Mouse (Mus musculus): ENCODE measurements around the gene Gfi1b. TPM values are rescaled to one million over a fixed set of nuclear protein-coding genes. Genes with fewer than 3 reads are reported as not detected.

Gene Gfi1b
- polyA plus RNA-seq, 1 experiment from 2014 or later: not detected

DNA sequence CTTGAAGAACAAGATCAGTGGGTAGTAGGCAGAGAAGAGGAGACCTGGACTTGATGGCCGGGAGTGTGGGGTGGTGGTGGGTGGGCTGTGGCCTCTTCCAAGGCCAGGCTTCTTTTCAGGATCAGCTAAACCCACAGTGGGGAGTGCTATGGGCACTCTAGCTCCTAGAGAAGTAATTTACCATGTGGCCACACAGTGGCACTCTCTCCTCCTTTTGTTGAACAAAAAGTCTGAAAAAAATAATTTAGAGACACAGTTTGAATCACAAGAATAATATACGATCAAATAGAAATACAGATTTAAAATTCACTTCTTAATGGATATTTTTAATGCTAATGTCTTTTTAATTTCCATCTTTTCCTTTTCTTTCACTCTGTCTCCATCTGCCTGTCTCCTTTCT is 6.3 kb upstream of the Gfi1b start:
- ATAC-seq (ENCODE audit: low FRiP score) (no peak), DNase-seq (ENCODE audit: low spot score) (no peak)
- Histone ChIP-seq H3K4me2 (replicated peaks) (no peak overlapping the region), H3K4me1 (replicated peaks; ENCODE audit: control insufficient read depth, insufficient read depth, low read length) (no peaks in the 10 kb centered on the region), H3K4me3 (replicated peaks; ENCODE audit: low read length) (no peak overlapping the region), H3K27ac (no peak overlapping the region), H3K9ac (no peak overlapping the region), H3K9me3 (ENCODE audit: control insufficient read depth, low read length) (no peaks in the 10 kb centered on the region), H3K27me3 (ENCODE audit: control insufficient read depth, insufficient read depth, low read length) (no peaks in the 10 kb centered on the region), H3K36me3 (replicated peaks; ENCODE audit: control insufficient read depth, insufficient read depth) (no peaks in the 10 kb centered on the region)
- 59% methylated on average over 2 of the region's 2 CpGs for WGBS

DNA sequence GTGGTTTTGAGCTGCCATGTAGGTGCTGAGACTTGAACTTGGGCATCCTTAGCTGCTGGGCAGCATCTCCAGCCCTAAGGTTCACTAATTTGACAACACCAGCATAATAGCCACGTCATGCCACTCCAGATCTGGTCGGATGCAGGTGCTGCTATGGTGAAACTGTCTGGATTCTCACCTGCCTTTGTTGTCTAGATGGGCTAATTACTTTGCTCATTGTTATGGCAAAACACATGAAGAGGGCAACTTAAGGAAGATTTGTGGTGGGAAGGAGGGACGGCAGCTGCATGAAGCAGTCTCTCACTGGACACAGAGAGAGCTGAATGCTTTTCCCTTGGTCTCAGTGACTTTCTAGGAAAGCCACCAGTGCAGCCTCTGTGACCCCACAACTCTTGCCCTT is 4.3 kb upstream of the Gfi1b start:
- ATAC-seq (ENCODE audit: low FRiP score): no peak
- 79% methylated on average over 3 of the region's 3 CpGs for WGBS
- H3K9ac ChIP-seq: no peak overlapping the region
- no peak overlapping the region for H3K4me2 ChIP-seq (replicated peaks)
- DNase-seq (ENCODE audit: low spot score): no peak
- H3K9me3 ChIP-seq (ENCODE audit: control insufficient read depth, low read length): no peaks in the 10 kb centered on the region
- H3K4me1 ChIP-seq (replicated peaks; ENCODE audit: control insufficient read depth, insufficient read depth, low read length): no peaks in the 10 kb centered on the region
- H3K4me3 ChIP-seq (replicated peaks; ENCODE audit: low read length): no peak overlapping the region
- peaks cover 19% of the 10 kb centered on the region for H3K27me3 ChIP-seq (ENCODE audit: control insufficient read depth, insufficient read depth, low read length)
- H3K36me3 ChIP-seq (replicated peaks; ENCODE audit: control insufficient read depth, insufficient read depth): no peaks in the 10 kb centered on the region
- no peak overlapping the region for H3K27ac ChIP-seq

DNA sequence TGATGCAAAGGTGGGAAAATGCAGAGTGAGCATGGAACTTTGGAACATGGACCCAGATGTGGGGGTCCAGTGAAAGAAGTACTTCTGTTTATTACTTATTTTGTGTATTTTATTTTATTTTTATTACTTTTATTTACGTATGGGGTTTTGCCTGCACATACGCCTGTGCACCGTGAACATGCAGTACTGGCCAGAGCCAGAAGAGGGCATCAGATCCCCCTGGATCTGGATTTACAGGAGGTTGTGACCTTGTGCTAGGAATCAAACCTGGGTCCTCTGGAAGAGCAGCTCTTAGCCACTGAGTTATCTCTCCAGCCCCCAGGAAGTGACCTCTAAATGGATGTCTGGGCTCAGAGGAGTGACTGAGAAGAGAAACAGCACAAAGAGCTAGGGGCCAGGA is 3.1 kb upstream of the Gfi1b start:
- peaks cover 24% of the 10 kb centered on the region for H3K27me3 ChIP-seq (ENCODE audit: control insufficient read depth, insufficient read depth, low read length)
- no peaks in the 10 kb centered on the region for H3K9me3 ChIP-seq (ENCODE audit: control insufficient read depth, low read length)
- no peak overlapping the region for H3K4me2 ChIP-seq (replicated peaks)
- H3K4me3 ChIP-seq (replicated peaks; ENCODE audit: low read length): no peak overlapping the region
- H3K9ac ChIP-seq: no peak overlapping the region
- H3K27ac ChIP-seq: no peak overlapping the region
- no peaks in the 10 kb centered on the region for H3K4me1 ChIP-seq (replicated peaks; ENCODE audit: control insufficient read depth, insufficient read depth, low read length)
- 82% methylated on average over 3 of the region's 3 CpGs for WGBS
- ATAC-seq (ENCODE audit: low FRiP score): no peak
- no peak for DNase-seq (ENCODE audit: low spot score)
- H3K36me3 ChIP-seq (replicated peaks; ENCODE audit: control insufficient read depth, insufficient read depth): no peaks in the 10 kb centered on the region

DNA sequence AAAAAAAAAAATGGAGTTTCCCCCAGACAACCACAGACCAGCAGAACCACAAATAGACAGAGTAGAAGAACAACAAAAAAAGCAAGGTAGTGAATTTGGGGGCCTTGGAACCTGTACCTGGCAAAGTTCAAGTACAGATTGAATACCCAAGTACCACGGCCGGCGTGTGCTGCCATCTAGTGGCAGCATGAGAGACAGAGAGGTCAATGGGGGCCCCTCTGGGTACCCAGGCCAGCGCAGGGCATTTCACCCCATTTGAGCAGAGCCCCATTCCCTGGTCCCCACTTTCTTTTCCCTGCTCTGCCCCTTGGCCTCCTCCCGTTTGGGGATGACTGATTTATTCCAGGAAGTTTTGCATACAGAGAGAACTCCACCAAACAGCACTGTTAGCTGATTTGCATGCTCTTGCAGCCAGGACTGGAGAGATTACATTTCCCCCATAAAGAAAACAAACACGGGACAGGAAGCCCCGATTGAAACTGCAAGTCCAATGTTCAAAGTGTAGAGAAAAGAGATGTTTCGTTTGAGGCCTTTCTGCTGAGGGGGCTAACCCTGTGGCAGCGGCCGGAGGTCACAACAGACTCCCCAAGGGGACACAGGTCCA is 841 bp upstream of the Gfi1b start:
- no peaks in the 10 kb centered on the region for H3K4me1 ChIP-seq (replicated peaks; ENCODE audit: control insufficient read depth, insufficient read depth, low read length)
- no peak overlapping the region for H3K27ac ChIP-seq
- DNase-seq (ENCODE audit: low spot score) (peak; percentile 56), ATAC-seq (ENCODE audit: low FRiP score) (no peak)
- no peaks in the 10 kb centered on the region for H3K36me3 ChIP-seq (replicated peaks; ENCODE audit: control insufficient read depth, insufficient read depth)
- WGBS: 20% methylated on average over 10 of the region's 10 CpGs
- no peak overlapping the region for H3K4me3 ChIP-seq (replicated peaks; ENCODE audit: low read length)
- no peak overlapping the region for H3K4me2 ChIP-seq (replicated peaks)
- no peaks in the 10 kb centered on the region for H3K9me3 ChIP-seq (ENCODE audit: control insufficient read depth, low read length)
- peaks cover 24% of the 10 kb centered on the region for H3K27me3 ChIP-seq (ENCODE audit: control insufficient read depth, insufficient read depth, low read length)
- H3K9ac ChIP-seq: no peak overlapping the region

DNA sequence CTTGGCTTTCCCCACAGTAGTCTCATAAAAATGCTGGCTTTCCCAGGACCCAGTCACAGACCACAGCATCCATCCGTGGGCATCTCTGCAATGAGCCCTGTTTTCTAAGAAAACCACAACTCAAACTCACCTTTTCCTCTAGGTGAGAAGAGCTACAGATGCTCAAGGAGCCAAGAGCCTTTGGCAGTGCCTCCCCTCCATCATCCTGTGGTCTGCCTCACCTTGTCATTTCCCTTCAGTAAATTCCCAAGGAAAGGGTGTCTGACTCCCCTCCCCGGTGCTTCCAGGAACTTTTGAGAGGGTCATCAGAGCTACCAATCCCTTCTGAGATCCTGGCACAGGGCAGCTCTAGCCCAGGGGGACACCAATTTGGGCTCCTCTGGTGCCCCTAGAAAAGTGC is 671 bp downstream of the Gfi1b start:
- no peaks in the 10 kb centered on the region for H3K9me3 ChIP-seq (ENCODE audit: control insufficient read depth, low read length)
- no peak overlapping the region for H3K9ac ChIP-seq
- ATAC-seq (ENCODE audit: low FRiP score) (no peak), DNase-seq (ENCODE audit: low spot score) (no peak)
- WGBS: 29% methylated on average over 2 of the region's 2 CpGs
- H3K36me3 ChIP-seq (replicated peaks; ENCODE audit: control insufficient read depth, insufficient read depth): no peaks in the 10 kb centered on the region
- peaks cover 24% of the 10 kb centered on the region for H3K27me3 ChIP-seq (ENCODE audit: control insufficient read depth, insufficient read depth, low read length)
- H3K4me3 ChIP-seq (replicated peaks; ENCODE audit: low read length): no peak overlapping the region
- H3K4me2 ChIP-seq (replicated peaks): no peak overlapping the region
- no peaks in the 10 kb centered on the region for H3K4me1 ChIP-seq (replicated peaks; ENCODE audit: control insufficient read depth, insufficient read depth, low read length)
- no peak overlapping the region for H3K27ac ChIP-seq

- no peaks in the 10 kb centered on the region for H3K4me1 ChIP-seq (replicated peaks; ENCODE audit: control insufficient read depth, insufficient read depth, low read length)
- H3K9ac ChIP-seq: no peak overlapping the region
- H3K9me3 ChIP-seq (ENCODE audit: control insufficient read depth, low read length): no peaks in the 10 kb centered on the region
- no peak overlapping the region for H3K4me2 ChIP-seq (replicated peaks)
- 62% methylated on average over 10 of the region's 10 CpGs for WGBS
- no peak for DNase-seq (ENCODE audit: low spot score)
- peaks cover 24% of the 10 kb centered on the region for H3K27me3 ChIP-seq (ENCODE audit: control insufficient read depth, insufficient read depth, low read length)
- no peak for ATAC-seq (ENCODE audit: low FRiP score)
- H3K36me3 ChIP-seq (replicated peaks; ENCODE audit: control insufficient read depth, insufficient read depth): no peaks in the 10 kb centered on the region
- H3K27ac ChIP-seq: no peak overlapping the region
- H3K4me3 ChIP-seq (replicated peaks; ENCODE audit: low read length): no peak overlapping the region
Observed at GRCm38 (mm10) chr2:28620522-28620921, 1.3 kb downstream of the Gfi1b start.

GRCm38 (mm10) chr2:28619369-28619768 is 2.4 kb downstream of the Gfi1b start:
- Histone ChIP-seq H3K9me3 (ENCODE audit: control insufficient read depth, low read length) (no peaks in the 10 kb centered on the region), H3K4me2 (replicated peaks) (no peak overlapping the region), H3K27ac (no peak overlapping the region), H3K36me3 (replicated peaks; ENCODE audit: control insufficient read depth, insufficient read depth) (no peaks in the 10 kb centered on the region), H3K9ac (no peak overlapping the region), H3K27me3 (ENCODE audit: control insufficient read depth, insufficient read depth, low read length) (peaks cover 24% of the 10 kb centered on the region), H3K4me1 (replicated peaks; ENCODE audit: control insufficient read depth, insufficient read depth, low read length) (no peaks in the 10 kb centered on the region), H3K4me3 (replicated peaks; ENCODE audit: low read length) (no peak overlapping the region)
- 80% methylated on average over 6 of the region's 6 CpGs for WGBS
- no peak for DNase-seq (ENCODE audit: low spot score)
- ATAC-seq (ENCODE audit: low FRiP score): no peak

- peaks cover 24% of the 10 kb centered on the region for H3K27me3 ChIP-seq (ENCODE audit: control insufficient read depth, insufficient read depth, low read length)
- no peak overlapping the region for H3K27ac ChIP-seq
- H3K9ac ChIP-seq: no peak overlapping the region
- DNase-seq (ENCODE audit: low spot score) (no peak), ATAC-seq (ENCODE audit: low FRiP score) (no peak)
- H3K36me3 ChIP-seq (replicated peaks; ENCODE audit: control insufficient read depth, insufficient read depth): no peaks in the 10 kb centered on the region
- no peaks in the 10 kb centered on the region for H3K4me1 ChIP-seq (replicated peaks; ENCODE audit: control insufficient read depth, insufficient read depth, low read length)
- no peak overlapping the region for H3K4me2 ChIP-seq (replicated peaks)
- 83% methylated on average over 6 of the region's 6 CpGs for WGBS
- no peak overlapping the region for H3K4me3 ChIP-seq (replicated peaks; ENCODE audit: low read length)
- H3K9me3 ChIP-seq (ENCODE audit: control insufficient read depth, low read length): no peaks in the 10 kb centered on the region
Observed at GRCm38 (mm10) chr2:28618777-28619336, 2.9 kb downstream of the Gfi1b start.

- ATAC-seq (ENCODE audit: low FRiP score) (no peak), DNase-seq (ENCODE audit: low spot score) (no peak)
- 79% methylated on average over 8 of the region's 8 CpGs for WGBS
- H3K4me3 ChIP-seq (replicated peaks; ENCODE audit: low read length): no peak overlapping the region
- H3K27me3 ChIP-seq (ENCODE audit: control insufficient read depth, insufficient read depth, low read length): peaks cover 22% of the 10 kb centered on the region
- H3K36me3 ChIP-seq (replicated peaks; ENCODE audit: control insufficient read depth, insufficient read depth): no peaks in the 10 kb centered on the region
- H3K27ac ChIP-seq: no peak overlapping the region
- H3K4me1 ChIP-seq (replicated peaks; ENCODE audit: control insufficient read depth, insufficient read depth, low read length): no peaks in the 10 kb centered on the region
- H3K4me2 ChIP-seq (replicated peaks): no peak overlapping the region
- no peak overlapping the region for H3K9ac ChIP-seq
- H3K9me3 ChIP-seq (ENCODE audit: control insufficient read depth, low read length): no peaks in the 10 kb centered on the region
Observed at GRCm38 (mm10) chr2:28617498-28618486, 4.0 kb downstream of the Gfi1b start.

Data from hindbrain, embryonic 14.5 days (tissue).